Mouse (Mus musculus) lung, adult 2 months (tissue): ENCODE data around the gene Gnao1. TPM values are rescaled to one million over a fixed set of nuclear protein-coding genes. Genes with fewer than 3 reads are reported as not detected.
A peak's percentile ranks its signal among the peaks of the same experiment; 100 is the strongest.

ENCODE experiments used
- DNase-seq: peaks from one replicate; pipeline ENCODE4 v3.0.0; 2022
- H3K4me1 ChIP-seq: fragments of 200-500 bp; 2 replicates; pipeline ENCODE4 v1.6.1; 2011; ENCODE audit warnings: low read length; ENCODE audit not compliant: control insufficient read depth, insufficient read depth
- H3K4me3 ChIP-seq: fragments of 200-500 bp; replicated peaks from 2 replicates; pipeline ENCODE3; 2011; ENCODE audit warnings: low read depth, mild to moderate bottlenecking, control low read depth, low read length; ENCODE audit errors: extremely low read depth
- CTCF ChIP-seq: fragments of 200-500 bp; IDR thresholded peaks from 2 replicates; pipeline ENCODE4 v1.5.1; 2011; ENCODE audit warnings: mild to moderate bottlenecking, low read length, control low read depth; ENCODE audit not compliant: insufficient read depth
- POLR2A ChIP-seq: fragments of 200-500 bp; IDR thresholded peaks from 2 replicates; pipeline ENCODE4 v1.6.1; 2011; ENCODE audit warnings: low read depth, mild to moderate bottlenecking, control low read depth, low read length, borderline replicate concordance; ENCODE audit errors: extremely low read depth
- whole genome bisulfite sequencing: fragments of 180-500 bp; shearing (Covaris S2); methylation state at CpG from one replicate; pipeline ENCODE4 v1.1.7; 2018; 5-methylcytosine and 5-hydroxymethylcytosine counted together
- polyA plus RNA-seq: library from polyadenylated mRNA; depleted of rRNA; stranded (reverse); fragments of >200 nt; gene quantifications from 2 replicates; pipeline ENCODE4 v1.2.3, GENCODE M21; 2012

The Gnao1 gene
- polyA plus RNA-seq, 1 experiment, result 38.4 TPM

DNA sequence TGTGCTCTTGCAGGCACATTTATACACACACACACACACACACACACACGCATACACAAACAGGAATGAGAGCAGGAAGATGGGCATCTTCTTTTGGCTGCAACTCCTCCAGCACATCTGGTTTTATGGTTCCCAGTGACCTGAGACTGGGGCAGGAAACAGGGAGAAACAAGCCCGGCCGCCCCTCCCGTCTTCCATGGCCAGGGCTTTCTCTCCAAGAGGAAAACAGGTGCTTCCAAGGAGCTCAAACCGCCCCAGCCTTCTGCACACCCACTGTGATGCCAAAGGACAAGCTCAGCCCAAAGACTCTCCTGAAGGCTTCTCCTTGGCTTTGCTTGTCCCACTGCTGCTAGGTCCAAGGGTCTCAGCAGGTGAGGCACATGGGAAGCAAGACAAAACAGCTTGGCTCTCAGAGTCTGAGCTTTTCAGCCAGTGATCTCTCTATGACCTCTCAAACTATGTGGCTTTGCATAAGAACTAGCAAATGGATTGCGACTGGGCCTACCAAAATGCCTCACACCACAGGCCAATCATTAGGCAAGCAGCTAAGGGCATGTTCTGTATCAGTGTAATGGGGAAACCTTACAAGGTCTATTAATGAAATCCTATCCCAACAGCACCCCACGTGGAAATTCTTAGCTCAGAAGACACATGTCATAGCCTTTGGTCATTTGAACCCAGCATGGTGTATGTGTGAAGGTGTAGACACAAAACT, 160.0 kb downstream of the Gnao1 start:
- 73% methylated on average over 7 of the region's 7 CpGs for WGBS
- no peak for DNase-seq
- TF ChIP-seq POLR2A (no peak), CTCF (no peak)
- no peak overlapping the region for H3K4me3 ChIP-seq
- peaks cover 2% of the 10 kb centered on the region; the same call in 1 of the 2 replicates for H3K4me1 ChIP-seq

DNA sequence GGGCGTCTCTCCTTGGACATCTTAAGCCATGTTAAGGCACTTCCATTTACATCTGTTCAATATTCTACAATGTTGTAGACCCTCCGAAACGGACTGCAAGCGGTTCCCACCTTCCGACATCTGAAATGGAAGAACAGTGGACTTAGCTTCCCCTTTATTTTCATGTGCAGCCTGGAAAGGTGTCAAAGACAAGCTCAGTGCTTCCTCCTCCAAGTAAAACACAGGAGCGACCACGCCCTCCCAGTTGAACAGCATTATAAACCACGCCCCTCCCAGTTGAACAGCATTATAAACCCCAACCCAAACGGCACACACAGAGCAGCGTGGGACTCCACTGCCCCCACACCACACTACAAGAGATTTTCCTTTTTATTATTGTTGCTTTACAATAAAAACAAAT, 161.7 kb downstream of the Gnao1 start:
- H3K4me1 ChIP-seq, result peaks cover 2% of the 10 kb centered on the region; the same call in 1 of the 2 replicates
- TF ChIP-seq POLR2A (no peak), CTCF (no peak)
- no peak for DNase-seq
- WGBS, result 83% methylated on average over 10 of the region's 10 CpGs
- no peak overlapping the region for H3K4me3 ChIP-seq

- peaks cover 2% of the 10 kb centered on the region; the same call in 1 of the 2 replicates for H3K4me1 ChIP-seq
- no peak overlapping the region for H3K4me3 ChIP-seq
- DNase-seq, result no peak
- TF ChIP-seq POLR2A (no peak), CTCF (no peak)
- 93% methylated on average over 5 of the region's 5 CpGs for WGBS
These were observed 162.4 kb downstream of the Gnao1 start for GRCm38 (mm10) chr8:93972211-93972610.

DNA sequence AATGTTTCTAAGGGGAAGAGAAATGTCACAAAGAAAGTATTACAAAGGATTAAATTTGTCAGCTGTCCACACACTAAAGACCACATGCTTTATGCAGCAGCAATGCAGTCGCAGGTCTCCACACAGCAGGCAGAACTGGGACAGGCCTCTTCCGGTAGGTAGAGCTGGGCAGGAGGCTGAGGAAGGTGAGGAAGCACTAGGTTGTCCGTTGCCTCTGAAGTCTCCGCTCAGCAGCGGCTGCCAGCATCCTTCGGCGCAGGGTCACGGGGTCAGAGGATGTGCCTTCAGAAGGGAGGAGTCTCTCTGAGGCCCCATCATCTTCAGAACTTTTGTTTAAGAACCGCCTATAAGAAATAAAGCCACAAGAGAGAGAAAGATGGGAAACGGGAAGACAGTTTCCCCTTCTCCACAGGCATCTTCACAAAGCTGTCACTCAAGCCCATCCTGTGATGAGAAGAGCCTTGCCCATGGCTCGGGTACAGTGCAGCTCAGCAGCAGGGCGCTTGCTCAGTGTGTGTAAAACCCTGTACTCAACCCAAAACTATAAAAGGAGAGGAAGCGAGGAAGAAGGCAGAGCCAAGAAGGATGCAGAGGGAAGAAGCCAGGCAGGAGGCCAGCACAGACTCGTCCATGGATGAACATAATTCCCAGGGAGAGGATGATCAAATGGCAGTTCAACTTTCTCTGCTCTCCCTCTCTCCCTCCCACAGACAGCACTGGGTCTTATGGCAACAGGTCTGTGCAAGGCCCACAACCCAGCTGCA, 163.4 kb downstream of the Gnao1 start:
- no peak for TF ChIP-seq CTCF
- no peak for TF ChIP-seq POLR2A
- DNase-seq, result no peak
- Histone ChIP-seq H3K4me3 (no peak overlapping the region), H3K4me1 (peaks cover 2% of the 10 kb centered on the region; the same call in 1 of the 2 replicates)
- WGBS, result 81% methylated on average over 14 of the region's 14 CpGs

DNA sequence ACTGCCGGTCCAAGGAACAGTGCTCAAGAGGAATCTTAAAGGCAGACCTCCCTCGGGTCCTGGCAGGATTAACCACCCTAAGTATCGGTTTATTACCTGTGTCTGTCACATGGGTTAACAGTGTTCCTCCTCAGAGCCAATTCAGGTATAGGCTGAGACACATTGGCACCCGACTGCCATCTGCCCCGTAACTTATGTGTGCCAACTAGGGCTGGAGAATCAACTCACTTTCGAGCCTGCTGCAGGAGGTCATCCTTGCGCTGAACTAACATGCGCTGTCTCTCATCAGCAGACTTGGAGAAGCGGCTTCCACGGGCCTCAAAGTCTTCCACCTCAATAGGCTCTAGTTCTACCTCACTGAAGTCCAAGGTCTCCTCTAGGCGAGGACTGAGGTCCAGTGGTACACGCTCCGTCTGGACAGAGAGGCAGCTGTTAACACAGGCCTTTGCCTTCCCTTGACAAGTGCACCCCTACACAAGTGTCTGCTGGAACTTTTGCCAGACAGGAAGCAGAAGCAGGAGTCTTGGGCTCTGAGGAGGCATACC, 164.1 kb downstream of the Gnao1 start:
- no peak for DNase-seq
- Histone ChIP-seq H3K4me1 (peaks cover 2% of the 10 kb centered on the region; the same call in 1 of the 2 replicates), H3K4me3 (no peak overlapping the region)
- 92% methylated on average over 13 of the region's 13 CpGs for WGBS
- no peak for TF ChIP-seq POLR2A
- TF ChIP-seq CTCF, result no peak

DNA sequence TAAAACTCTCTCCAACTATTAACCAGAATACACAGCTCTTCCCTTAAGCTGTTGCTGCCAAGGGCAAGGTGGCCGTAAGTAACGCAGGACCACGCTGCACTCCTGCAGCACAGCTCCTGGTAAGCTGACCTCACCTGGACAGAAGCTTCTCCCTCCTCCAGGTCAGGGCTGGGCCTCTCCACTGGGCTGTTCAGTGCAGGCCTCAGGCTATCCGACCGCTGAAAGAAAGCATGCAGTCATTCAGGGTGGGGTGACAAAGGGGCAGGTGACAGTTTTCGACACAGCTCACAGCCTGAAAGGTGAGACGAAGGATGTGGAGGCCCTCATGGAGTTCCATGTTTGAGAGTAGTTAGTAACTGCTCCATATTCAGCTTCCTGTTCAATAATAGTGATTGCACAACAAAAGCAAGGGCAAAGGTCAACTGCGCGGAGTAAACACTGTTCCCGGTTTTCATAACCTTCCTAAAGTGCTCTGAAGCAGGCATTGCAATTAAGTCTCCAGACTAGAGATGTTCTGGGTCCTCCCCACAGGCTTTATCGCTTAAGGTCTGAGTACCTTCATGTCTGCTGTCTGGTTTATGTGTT, 164.9 kb downstream of the Gnao1 start:
- 66% methylated on average over 11 of the region's 11 CpGs for WGBS

GRCm38 (mm10) chr8:93975358-93975757, 165.6 kb downstream of the Gnao1 start:
- Histone ChIP-seq H3K4me3 (no peak overlapping the region), H3K4me1 (peaks cover 2% of the 10 kb centered on the region; the same call in 1 of the 2 replicates)
- TF ChIP-seq CTCF (no peak), POLR2A (no peak)
- 90% methylated on average over 2 of the region's 2 CpGs for WGBS
- no peak for DNase-seq

More for the DNA sequence above, 164.9 kb downstream of the Gnao1 start:
- Histone ChIP-seq H3K4me1 (peaks cover 2% of the 10 kb centered on the region; the same call in 1 of the 2 replicates), H3K4me3 (no peak overlapping the region)
- peak; percentile 45 for DNase-seq
- no peak for TF ChIP-seq POLR2A
- TF ChIP-seq CTCF, result no peak

DNA sequence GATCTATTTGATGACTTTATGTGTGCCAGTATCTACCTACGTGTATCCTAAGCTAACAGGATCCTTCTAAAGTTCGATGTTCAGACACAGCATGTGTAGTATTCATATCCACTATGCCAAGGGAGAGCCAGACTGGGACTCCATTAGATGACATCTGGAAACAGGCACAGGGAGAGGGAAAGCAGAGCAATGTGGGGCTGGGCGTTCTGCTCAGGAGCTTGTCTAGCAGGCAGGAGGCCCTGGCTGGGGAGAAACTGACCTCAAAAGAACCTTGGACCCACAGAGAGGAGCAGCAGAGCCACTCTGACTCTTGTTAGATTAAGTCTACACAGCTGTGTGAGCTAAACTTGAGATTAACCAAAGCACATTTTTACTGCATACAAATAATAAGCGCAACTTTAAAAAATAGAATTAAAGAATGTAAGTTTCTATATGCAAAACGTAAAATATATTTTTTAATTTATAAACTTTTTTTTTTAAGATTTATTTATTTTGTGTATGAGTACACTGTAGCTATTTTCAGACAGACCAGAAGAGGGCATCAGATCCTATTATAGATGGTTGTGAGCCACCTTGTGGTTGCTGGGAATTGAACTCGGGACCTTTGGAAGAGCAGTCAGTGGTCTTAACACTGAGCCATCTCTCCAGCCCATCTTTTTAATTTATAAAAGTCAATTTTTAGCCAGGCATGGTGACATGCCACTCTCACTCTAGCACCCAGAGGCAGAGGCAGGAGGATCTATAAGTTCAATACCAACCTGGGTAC, 166.9 kb downstream of the Gnao1 start:
- peaks cover 2% of the 10 kb centered on the region; the same call in 1 of the 2 replicates for H3K4me1 ChIP-seq
- 94% methylated on average over 6 of the region's 6 CpGs for WGBS
- H3K4me3 ChIP-seq, result no peak overlapping the region
- DNase-seq, result no peak
- TF ChIP-seq CTCF (no peak), POLR2A (no peak)

- no peaks in the 10 kb centered on the region for H3K4me1 ChIP-seq
- no peak overlapping the region for H3K4me3 ChIP-seq
- DNase-seq, result no peak
- WGBS, result 73% methylated on average over 4 of the region's 4 CpGs
- TF ChIP-seq CTCF (no peak), POLR2A (no peak)
These were observed 170.4 kb downstream of the Gnao1 start for GRCm38 (mm10) chr8:93980141-93980540.
